Mouse (Mus musculus): ENCODE measurements at regions not wholly inside any gene's neighbourhood (a gene's known extent, or its start where the extent isn't known, plus 50 kb on each side); places are given as distances from the start of the nearest gene placed in this dataset.
"Not testable (repeated sequence)": the region's sequence is repeated elsewhere in the genome, so short reads cannot be mapped to it uniquely, and the experiment has no call there.

DNA sequence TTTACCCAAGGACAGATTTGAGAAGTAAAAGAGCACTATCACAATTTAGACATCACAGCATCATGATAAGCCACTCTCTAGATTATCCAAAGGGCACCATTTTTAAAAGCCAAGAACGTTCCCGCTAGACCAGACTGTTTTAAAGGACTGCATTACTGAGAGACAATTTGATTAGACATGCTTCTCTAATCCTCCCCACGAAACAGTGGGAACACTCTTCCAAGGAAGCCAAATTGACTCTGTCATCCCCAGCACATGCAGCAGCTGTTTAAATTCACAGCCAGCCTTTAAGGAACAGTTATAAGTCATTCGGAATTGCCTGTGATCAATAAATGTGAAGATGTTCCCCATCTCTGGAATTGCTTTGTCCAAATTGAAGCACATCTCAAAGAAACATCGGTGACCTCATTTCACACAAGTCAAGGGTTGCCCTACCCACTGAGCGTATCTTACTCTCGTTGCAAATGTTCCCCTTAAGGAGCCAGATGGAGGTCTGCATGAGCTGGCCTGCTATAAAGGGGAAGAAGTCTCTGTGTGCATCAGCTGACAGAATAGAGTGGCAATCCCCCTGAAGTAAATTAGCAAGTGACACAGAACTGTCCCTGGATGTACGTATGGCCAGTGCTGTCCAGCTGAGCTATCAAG is 393.2 kb downstream of the Pid1 start:
- no peak for TF ChIP-seq CTCF (IDR thresholded peaks at IDR 0.05; ENCODE audit: low read depth)
- Histone ChIP-seq H3K36me3 (ENCODE audit: control insufficient read depth, insufficient read depth) (no peaks in the 10 kb centered on the region), H3K9ac (ENCODE audit: low read depth, low read length) (no peak overlapping the region), H3K27ac (ENCODE audit: low read depth, low read length) (no peak overlapping the region), H3K27me3 (replicated peaks; ENCODE audit: control insufficient read depth, insufficient read depth, low read length) (no peaks in the 10 kb centered on the region), H3K4me2 (replicated peaks; ENCODE audit: low read depth) (no peak overlapping the region), H3K4me3 (ENCODE audit: low read depth, low read length) (no peak overlapping the region), H3K4me1 (replicated peaks; ENCODE audit: control insufficient read depth, insufficient read depth, low read length) (no peaks in the 10 kb centered on the region), H3K9me3 (ENCODE audit: control insufficient read depth) (no peaks in the 10 kb centered on the region)
- no peak for ATAC-seq
- WGBS: 80% methylated on average over 8 of the region's 8 CpGs

DNA sequence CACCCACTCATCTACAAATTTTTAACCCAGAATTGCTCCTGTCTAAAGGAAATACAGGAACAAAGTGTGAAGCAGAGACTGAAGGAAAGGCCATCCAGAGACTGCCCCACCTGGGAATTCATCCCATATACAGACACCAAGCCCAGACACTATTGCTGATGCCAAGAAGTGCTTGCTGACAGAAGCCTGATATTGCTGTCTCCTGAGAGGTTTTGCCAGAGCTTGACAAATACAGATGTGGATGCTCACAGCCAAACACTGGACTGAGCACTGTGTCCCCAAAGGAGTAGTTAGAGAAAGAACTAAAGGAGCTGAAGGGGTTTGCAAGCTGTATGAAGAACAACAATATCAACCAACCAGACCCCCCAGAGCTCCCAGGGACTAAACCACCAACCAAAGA is 399.3 kb downstream of the Pid1 start:
- ATAC-seq; H3K36me3 ChIP-seq (ENCODE audit: control insufficient read depth, insufficient read depth); H3K4me1 ChIP-seq (replicated peaks; ENCODE audit: control insufficient read depth, insufficient read depth, low read length); H3K27me3 ChIP-seq (replicated peaks; ENCODE audit: control insufficient read depth, insufficient read depth, low read length); H3K4me2 ChIP-seq (replicated peaks; ENCODE audit: low read depth); H3K4me3 ChIP-seq (ENCODE audit: low read depth, low read length); H3K27ac ChIP-seq (ENCODE audit: low read depth, low read length); H3K9me3 ChIP-seq (ENCODE audit: control insufficient read depth); H3K9ac ChIP-seq (ENCODE audit: low read depth, low read length): not testable (repeated sequence)

DNA sequence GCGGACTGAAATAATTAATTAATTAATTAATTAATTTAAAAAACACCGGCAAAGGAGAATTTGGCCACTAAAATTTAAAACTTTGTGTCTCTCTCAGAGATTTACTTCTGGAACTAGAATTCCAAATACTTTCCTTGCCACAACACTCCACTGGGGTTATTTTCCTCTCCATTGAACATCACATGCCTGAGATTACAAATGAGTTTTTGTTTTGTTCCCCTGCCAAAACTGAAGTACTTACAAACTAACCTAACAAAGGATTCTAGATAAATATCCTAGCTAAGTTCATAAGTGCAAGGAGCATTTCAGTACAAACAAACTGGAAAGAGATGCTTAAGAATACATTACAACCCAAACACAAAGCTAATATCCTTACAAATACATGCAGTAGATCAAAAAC is 402.2 kb downstream of the Pid1 start:
- H3K4me2 ChIP-seq (replicated peaks; ENCODE audit: low read depth): no peak overlapping the region
- H3K36me3 ChIP-seq (ENCODE audit: control insufficient read depth, insufficient read depth): no peaks in the 10 kb centered on the region
- ATAC-seq: no peak
- WGBS: 90% methylated on average over 2 of the region's 2 CpGs
- no peak for TF ChIP-seq CTCF (IDR thresholded peaks at IDR 0.05; ENCODE audit: low read depth)
- no peak overlapping the region for H3K27ac ChIP-seq (ENCODE audit: low read depth, low read length)
- no peak overlapping the region for H3K9ac ChIP-seq (ENCODE audit: low read depth, low read length)
- H3K9me3 ChIP-seq (ENCODE audit: control insufficient read depth): no peaks in the 10 kb centered on the region
- H3K27me3 ChIP-seq (replicated peaks; ENCODE audit: control insufficient read depth, insufficient read depth, low read length): no peaks in the 10 kb centered on the region
- no peak overlapping the region for H3K4me3 ChIP-seq (ENCODE audit: low read depth, low read length)
- no peaks in the 10 kb centered on the region for H3K4me1 ChIP-seq (replicated peaks; ENCODE audit: control insufficient read depth, insufficient read depth, low read length)

DNA sequence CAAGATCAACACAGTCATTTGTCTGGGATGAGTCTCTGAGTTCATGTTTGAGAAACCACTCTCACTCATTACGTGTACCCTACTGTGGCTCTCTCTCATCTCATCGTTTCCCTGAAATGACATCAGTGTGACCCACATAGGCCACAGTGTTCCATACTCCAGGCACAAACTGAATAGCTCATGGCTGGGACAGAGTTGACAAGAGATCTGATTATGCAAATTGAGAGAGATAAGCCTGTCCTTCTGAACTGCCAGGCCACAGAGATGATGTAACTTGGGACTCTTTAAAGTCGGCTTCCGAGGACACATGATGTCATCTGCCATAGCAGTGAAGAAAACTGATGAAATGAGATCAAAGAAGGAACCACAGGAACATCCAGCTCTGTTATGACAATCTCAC is 404.2 kb downstream of the Pid1 start:
- TF ChIP-seq CTCF (IDR thresholded peaks at IDR 0.05; ENCODE audit: low read depth): no peak
- H3K27ac ChIP-seq (ENCODE audit: low read depth, low read length): no peak overlapping the region
- no peak overlapping the region for H3K4me3 ChIP-seq (ENCODE audit: low read depth, low read length)
- H3K4me1 ChIP-seq (replicated peaks; ENCODE audit: control insufficient read depth, insufficient read depth, low read length): no peaks in the 10 kb centered on the region
- 69% methylated on average over 4 of the region's 4 CpGs for WGBS
- no peak overlapping the region for H3K9ac ChIP-seq (ENCODE audit: low read depth, low read length)
- ATAC-seq: no peak
- no peaks in the 10 kb centered on the region for H3K9me3 ChIP-seq (ENCODE audit: control insufficient read depth)
- H3K27me3 ChIP-seq (replicated peaks; ENCODE audit: control insufficient read depth, insufficient read depth, low read length): no peaks in the 10 kb centered on the region
- no peaks in the 10 kb centered on the region for H3K36me3 ChIP-seq (ENCODE audit: control insufficient read depth, insufficient read depth)
- no peak overlapping the region for H3K4me2 ChIP-seq (replicated peaks; ENCODE audit: low read depth)

DNA sequence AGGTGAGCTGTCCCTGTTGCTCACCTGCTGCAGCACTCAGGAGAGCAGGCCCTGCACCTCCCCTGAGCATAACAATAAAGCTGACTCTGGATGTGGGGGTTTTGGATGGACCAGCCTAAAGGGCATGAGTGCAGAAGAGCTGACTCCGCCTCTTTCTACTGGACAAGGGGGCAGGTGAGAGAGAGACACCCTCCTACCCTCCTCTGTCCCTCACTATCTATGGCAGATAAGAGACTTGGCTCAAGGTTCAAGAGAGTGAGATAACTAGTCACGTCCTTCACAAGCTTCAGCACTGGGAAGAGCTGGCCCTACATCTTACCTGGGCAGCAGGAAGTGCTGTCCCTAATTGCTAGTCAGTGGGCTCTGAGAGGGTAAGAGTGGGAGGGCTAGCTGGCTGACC is 441.1 kb downstream of the Pid1 start:
- no peaks in the 10 kb centered on the region for H3K27me3 ChIP-seq (replicated peaks; ENCODE audit: control insufficient read depth, insufficient read depth, low read length)
- peak; percentile 61 for ATAC-seq
- 52% methylated on average over 2 of the region's 2 CpGs for WGBS
- no peaks in the 10 kb centered on the region for H3K4me1 ChIP-seq (replicated peaks; ENCODE audit: control insufficient read depth, insufficient read depth, low read length)
- H3K27ac ChIP-seq (ENCODE audit: low read depth, low read length): no peak overlapping the region
- no peak overlapping the region for H3K4me3 ChIP-seq (ENCODE audit: low read depth, low read length)
- TF ChIP-seq CTCF (IDR thresholded peaks at IDR 0.05; ENCODE audit: low read depth): no peak
- H3K9ac ChIP-seq (ENCODE audit: low read depth, low read length): no peak overlapping the region
- H3K9me3 ChIP-seq (ENCODE audit: control insufficient read depth): no peaks in the 10 kb centered on the region
- no peaks in the 10 kb centered on the region for H3K36me3 ChIP-seq (ENCODE audit: control insufficient read depth, insufficient read depth)
- H3K4me2 ChIP-seq (replicated peaks; ENCODE audit: low read depth): no peak overlapping the region

DNA sequence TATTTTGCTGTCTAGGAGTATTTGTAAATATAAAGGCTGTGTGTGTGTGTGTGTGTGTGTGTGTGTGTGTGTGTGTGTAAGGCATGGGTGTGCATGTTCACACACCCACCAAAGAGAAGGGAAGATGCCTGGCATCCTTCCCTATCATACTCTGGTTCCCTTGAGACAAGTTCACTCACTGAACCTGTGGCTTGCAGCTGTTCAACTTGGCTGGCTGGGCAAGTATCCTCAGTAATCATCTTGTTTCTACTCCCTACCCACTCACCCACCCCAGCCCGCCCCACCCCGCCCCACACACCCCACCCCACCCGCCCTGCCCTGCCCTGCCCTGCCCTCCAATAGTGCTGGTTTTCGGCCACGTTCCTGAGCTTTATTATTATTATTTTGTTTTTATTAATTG is 448.5 kb downstream of the Pid1 start:
- Histone ChIP-seq H3K4me2 (replicated peaks; ENCODE audit: low read depth) (no peak overlapping the region), H3K27me3 (replicated peaks; ENCODE audit: control insufficient read depth, insufficient read depth, low read length) (no peaks in the 10 kb centered on the region), H3K4me1 (replicated peaks; ENCODE audit: control insufficient read depth, insufficient read depth, low read length) (no peaks in the 10 kb centered on the region), H3K9me3 (ENCODE audit: control insufficient read depth) (no peaks in the 10 kb centered on the region), H3K9ac (ENCODE audit: low read depth, low read length) (no peak overlapping the region), H3K4me3 (ENCODE audit: low read depth, low read length) (no peak overlapping the region), H3K27ac (ENCODE audit: low read depth, low read length) (no peak overlapping the region), H3K36me3 (ENCODE audit: control insufficient read depth, insufficient read depth) (no peaks in the 10 kb centered on the region)
- 87% methylated on average over 5 of the region's 5 CpGs for WGBS
- TF ChIP-seq CTCF (IDR thresholded peaks at IDR 0.05; ENCODE audit: low read depth): no peak
- ATAC-seq: no peak

DNA sequence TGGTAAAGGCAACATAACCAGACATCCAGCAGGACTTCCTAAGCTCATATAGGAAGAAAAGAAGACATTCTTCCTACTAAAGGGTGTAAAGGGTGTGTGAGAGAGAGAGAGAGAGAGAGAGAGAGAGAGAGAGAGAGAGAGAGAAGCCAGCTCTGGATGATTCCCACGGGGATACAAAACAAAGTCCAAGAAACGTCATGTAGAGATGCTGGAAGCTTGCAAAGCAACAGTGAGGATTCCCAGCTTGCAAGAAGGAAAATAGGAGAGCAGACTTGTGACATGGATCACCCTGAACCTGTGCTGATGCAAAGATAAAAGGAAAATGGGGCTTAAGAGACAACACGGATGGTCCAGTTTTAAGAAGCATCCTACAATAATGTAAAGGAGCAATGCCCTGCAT is 456.6 kb downstream of the Pid1 start:
- no peaks in the 10 kb centered on the region for H3K4me1 ChIP-seq (replicated peaks; ENCODE audit: control insufficient read depth, insufficient read depth, low read length)
- no peak overlapping the region for H3K4me2 ChIP-seq (replicated peaks; ENCODE audit: low read depth)
- no peaks in the 10 kb centered on the region for H3K9me3 ChIP-seq (ENCODE audit: control insufficient read depth)
- ATAC-seq: no peak
- no peak overlapping the region for H3K27ac ChIP-seq (ENCODE audit: low read depth, low read length)
- H3K27me3 ChIP-seq (replicated peaks; ENCODE audit: control insufficient read depth, insufficient read depth, low read length): no peaks in the 10 kb centered on the region
- TF ChIP-seq CTCF (IDR thresholded peaks at IDR 0.05; ENCODE audit: low read depth): no peak
- no peaks in the 10 kb centered on the region for H3K36me3 ChIP-seq (ENCODE audit: control insufficient read depth, insufficient read depth)
- WGBS: 38% methylated on average over 3 of the region's 3 CpGs
- H3K4me3 ChIP-seq (ENCODE audit: low read depth, low read length): no peak overlapping the region
- no peak overlapping the region for H3K9ac ChIP-seq (ENCODE audit: low read depth, low read length)
